ENCODE assay signal across 8 mouse cellular contexts in genomic region chr17:28855166-28855885, GRCm38 (mm10). TPM values are rescaled to one million over a fixed set of nuclear protein-coding genes. Genes with fewer than 3 reads are reported as not detected.
DNase-seq lines count a peak whose midpoint lies in the region; ATAC-seq and TF ChIP-seq lines count a peak whose summit lies in the region.

No protein-coding gene starts in this region.

- no peak for DNase-seq in heart, adult 2 months
- peak; percentile 74 for DNase-seq in ES-CJ7 (ENCODE audit: low read depth, low spot score)
- peak; percentile 29 for DNase-seq in lung, postnatal 14 days
- no peak for DNase-seq in right cerebral cortex, postnatal 25 days
- DNase-seq in gastrocnemius, postnatal 4 days (ENCODE audit: low spot score in 2 of 2) = no peak
- DNase-seq in heart, postnatal 4 days = no peak

- TF ChIP-seq CTCF in heart, adult 2 months (IDR thresholded peaks at IDR 0.05) = peak; percentile 69
- peak; percentile 21; the same call in 1 of the 2 replicates for TF ChIP-seq CTCF in cortical plate, adult 2 months (IDR thresholded peaks at IDR 0.05; ENCODE audit: extremely low read depth, insufficient read depth, low read length)

- H3K4me1 ChIP-seq in heart, adult 2 months (ENCODE audit: control insufficient read depth, insufficient read depth, low read length) = no peaks in the 10 kb centered on the region
- no peaks in the 10 kb centered on the region for H3K4me1 ChIP-seq in heart, embryonic 12.5 days (replicated peaks)
- H3K4me1 ChIP-seq in cortical plate, adult 2 months (ENCODE audit: control insufficient read depth, insufficient read depth, low read length) = no peaks in the 10 kb centered on the region

- no peak overlapping the region for H3K4me3 ChIP-seq in heart, adult 2 months
- no peak overlapping the region for H3K4me3 ChIP-seq in heart, embryonic 12.5 days
- H3K4me3 ChIP-seq in cortical plate, adult 2 months (ENCODE audit: insufficient read depth, low read length) = no peak overlapping the region

- H3K4me2 ChIP-seq in heart, embryonic 12.5 days = no peak overlapping the region

- H3K27ac ChIP-seq in heart, adult 2 months = no peak overlapping the region
- no peak overlapping the region for H3K27ac ChIP-seq in heart, embryonic 12.5 days (ENCODE audit: poor library complexity, severe bottlenecking)
- H3K27ac ChIP-seq in cortical plate, adult 2 months (ENCODE audit: insufficient read depth, low read length) = no peak overlapping the region

- no peak for TF ChIP-seq EP300 in heart, adult 2 months (IDR thresholded peaks at IDR 0.05; ENCODE audit: insufficient read depth, low read depth, low read length)

- WGBS in heart, adult 2 months = 63% methylated on average over 9 of the region's 9 CpGs
- 70% methylated on average over 9 of the region's 9 CpGs for WGBS in heart, embryonic 12.5 days

- intact Hi-C loops in heart, adult 2 months (cut with DNase I) = no loop called here

- H3K9ac ChIP-seq in heart, adult 2 months (ENCODE audit: low read depth, low read length) = no peak overlapping the region
- H3K9ac ChIP-seq in heart, embryonic 12.5 days = no peak overlapping the region

- H3K9me3 ChIP-seq in heart, embryonic 12.5 days (replicated peaks) = peaks cover 21% of the 10 kb centered on the region

- no peaks in the 10 kb centered on the region for H3K36me3 ChIP-seq in heart, adult 2 months (ENCODE audit: control insufficient read depth, insufficient read depth, low read length)
- no peaks in the 10 kb centered on the region for H3K36me3 ChIP-seq in heart, embryonic 12.5 days

- no peak for ATAC-seq in heart, embryonic 12.5 days (ENCODE audit: insufficient number of reproducible peaks, low FRiP score)

- H3K27me3 ChIP-seq in heart, adult 2 months (ENCODE audit: control insufficient read depth, insufficient read depth, low read length) = no peaks in the 10 kb centered on the region
- no peaks in the 10 kb centered on the region for H3K27me3 ChIP-seq in heart, embryonic 12.5 days (replicated peaks)

- TF ChIP-seq POLR2A in heart, adult 2 months (IDR thresholded peaks at IDR 0.05; ENCODE audit: insufficient read depth, low read depth, low read length) = no peak
- no peak for TF ChIP-seq POLR2A in cortical plate, adult 2 months (IDR thresholded peaks at IDR 0.05; ENCODE audit: extremely low read depth, insufficient read depth, low read length)

- no peaks in the 10 kb centered on the region for H3K79me2 ChIP-seq in heart, adult 2 months (replicated peaks; ENCODE audit: control insufficient read depth, insufficient read depth, low read length)

RNA-seq across cellular contexts. Expression of gene Pnpla1, which starts 2.9 kb away (rescaled TPM):
- total RNA-seq in heart, adult 2 months (2021) = not detected
- polyA plus RNA-seq in heart, adult 2 months (2012; rRNA removed) = 0.02 TPM in 1 of 2 replicates, not detected in the other
- polyA plus RNA-seq in heart, embryonic 12.5 days (2016; fragmentation: Nextera tagmentation; extraction: Ambion mirVana) = 0.05 TPM in 1 of 2 replicates, not detected in the other
- polyA plus RNA-seq in cortical plate, adult 2 months (2012; rRNA removed) = 0.32 and 0.40 TPM in 2 replicates
- not detected for total RNA-seq in gastrocnemius, postnatal 4 days (2021)
- total RNA-seq in heart, postnatal 4 days (2021) = under 1 TPM in 1 of 2 experiments, not detected in 1; 0.07 TPM

RNA-seq across cellular contexts. Expression of gene Brpf3, which starts 54.4 kb away (rescaled TPM):
- total RNA-seq in heart, adult 2 months (2021) = 10 to 100 TPM; 12.0 to 15.8 TPM
- 14.0 and 14.2 TPM in 2 replicates for polyA plus RNA-seq in heart, adult 2 months (2012; rRNA removed)
- polyA plus RNA-seq in heart, embryonic 12.5 days (2016; fragmentation: Nextera tagmentation; extraction: Ambion mirVana) = 13.2 and 15.4 TPM in 2 replicates
- 45.2 and 45.6 TPM in 2 replicates for polyA plus RNA-seq in cortical plate, adult 2 months (2012; rRNA removed)
- 10 to 100 TPM; 23.1 to 24.6 TPM for total RNA-seq in gastrocnemius, postnatal 4 days (2021)
- 10 to 100 TPM; 22.8 to 25.9 TPM for total RNA-seq in heart, postnatal 4 days (2021)

RNA-seq across cellular contexts. Expression of gene 4930539E08Rik, which starts 59.8 kb away (rescaled TPM):
- not detected for total RNA-seq in heart, adult 2 months (2021)
- polyA plus RNA-seq in heart, adult 2 months (2012; rRNA removed) = 0.08 and 0.23 TPM in 2 replicates
- polyA plus RNA-seq in heart, embryonic 12.5 days (2016; fragmentation: Nextera tagmentation; extraction: Ambion mirVana) = 0.04 and 0.06 TPM in 2 replicates
- 7.6 and 7.9 TPM in 2 replicates for polyA plus RNA-seq in cortical plate, adult 2 months (2012; rRNA removed)
- total RNA-seq in gastrocnemius, postnatal 4 days (2021) = under 1 TPM; 0.56 to 0.57 TPM
- under 1 TPM in 1 of 2 experiments, not detected in 1; 0.12 TPM for total RNA-seq in heart, postnatal 4 days (2021)

Comparison
In these comparisons a context has a peak if more than half of its experiments do, and no peak if none do; other contexts are left out.
1. DNase-seq: peak in ES-CJ7 (single experiment) and lung, postnatal 14 days (single experiment); none in heart, adult 2 months (0 of 2), right cerebral cortex, postnatal 25 days (single experiment), gastrocnemius, postnatal 4 days (0 of 2) and heart, postnatal 4 days (single experiment).